Mouse (Mus musculus): ENCODE results near the gene C1ql1.

GRCm38 (mm10) chr11:102902107-102902506 lies 44.4 kb downstream of the C1ql1 start:
- no peak for TF ChIP-seq GATA1 (IDR thresholded peaks at IDR 0.05; ENCODE audit: borderline replicate concordance, low read length)
- TF ChIP-seq FLI1 (IDR thresholded peaks at IDR 0.05; ENCODE audit: low read length), result no peak
